Mouse (Mus musculus): ENCODE results near the gene Nupr1l.

DNA sequence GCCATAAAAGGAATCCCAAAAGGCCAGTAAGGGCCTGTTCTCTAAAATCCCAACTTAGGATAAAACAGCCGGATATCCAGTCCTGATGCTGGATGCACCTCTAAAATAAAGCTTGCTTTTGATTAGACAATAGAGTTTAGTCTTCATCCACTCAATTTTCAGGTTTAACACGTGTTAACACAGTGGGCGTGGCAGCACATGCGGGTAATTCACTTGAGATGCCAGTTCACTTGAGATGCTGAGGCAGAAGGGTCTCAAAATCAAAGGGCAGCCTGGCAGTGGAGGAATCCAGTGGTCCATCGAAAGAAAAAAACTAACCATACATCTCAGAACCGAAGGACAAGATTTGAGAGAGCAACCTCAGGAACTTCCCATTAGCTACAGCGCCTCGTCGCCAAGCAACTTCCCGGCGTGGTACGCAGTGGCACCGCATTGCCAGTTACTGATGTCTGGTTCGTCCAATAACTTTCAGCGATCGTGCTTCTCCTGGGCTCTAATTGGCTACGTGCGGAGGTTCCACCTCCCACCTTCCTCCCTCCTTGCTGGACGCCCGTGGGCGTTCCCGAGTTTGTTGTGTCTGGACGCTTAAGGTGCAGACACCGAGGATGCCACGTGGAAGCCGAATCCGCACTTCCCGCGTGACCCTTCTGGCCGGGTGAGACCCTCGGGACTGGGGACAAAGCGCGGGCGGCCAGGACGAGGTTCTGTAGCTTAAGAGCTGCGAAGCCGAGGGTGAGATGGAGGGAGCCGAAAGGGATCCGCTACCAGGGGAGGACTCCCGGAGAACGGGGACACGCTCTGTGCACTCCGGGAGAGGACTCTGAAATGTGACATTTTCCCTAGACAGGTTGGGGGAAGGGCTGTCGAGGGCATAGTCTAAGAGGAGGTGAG, 12.9 kb upstream of the Nupr1l start, which contains the start of gene Zbed5:
- TF ChIP-seq CTCF (IDR thresholded peaks at IDR 0.05; ENCODE audit: extremely low read depth, insufficient read length, insufficient replicate concordance, low read depth, low read length): no peak
- TF ChIP-seq POLR2A (IDR thresholded peaks at IDR 0.05; ENCODE audit: low read depth, low read length): no peak

Data from small intestine, adult 2 months (tissue).